Mouse (Mus musculus): ENCODE results near the gene Ano4. TPM values are rescaled to one million over a fixed set of nuclear protein-coding genes. Genes with fewer than 3 reads are reported as not detected.

Gene Ano4
- polyA plus RNA-seq, 1 experiment from 2014 or later = not detected

- peaks cover 16% of the 10 kb centered on the region for H3K27me3 ChIP-seq
- in situ Hi-C loops (cut with MboI; ENCODE audit: low pct_unique_long_range_greater_than_20kb) = no loop called here
- ATAC-seq (no peak), DNase-seq (ENCODE audit: low read depth, low spot score) (no peak)
- CTCF ChIA-PET = no interaction called here
- TF ChIP-seq CTCF (IDR thresholded peaks at IDR 0.05) = no peak
- POLR2A ChIA-PET = no interaction called here
Observed at GRCm38 (mm10) chr10:89345196-89345533, 603 bp upstream of the Ano4 start.

GRCm38 (mm10) chr10:89344132-89344490, 451 bp downstream of the Ano4 start:
- DNase-seq (ENCODE audit: low read depth, low spot score) (no peak), ATAC-seq (no peak)
- in situ Hi-C loops (cut with MboI; ENCODE audit: low pct_unique_long_range_greater_than_20kb) = no loop called here
- ChIA-PET CTCF (no interaction called here), POLR2A (no interaction called here)
- TF ChIP-seq CTCF (IDR thresholded peaks at IDR 0.05) = no peak
- peaks cover 12% of the 10 kb centered on the region for H3K27me3 ChIP-seq

GRCm38 (mm10) chr10:89343716-89344115, 846 bp downstream of the Ano4 start:
- no peak for TF ChIP-seq CTCF (IDR thresholded peaks at IDR 0.05)
- POLR2A ChIA-PET = interaction anchor here (0.6 kb wide), 1 partner anchor 9 kb away, joined by 3 read pairs; no protein-coding TSS in a partner anchor
- peaks cover 8% of the 10 kb centered on the region for H3K27me3 ChIP-seq
- in situ Hi-C loops (cut with MboI; ENCODE audit: low pct_unique_long_range_greater_than_20kb) = no loop called here
- DNase-seq (ENCODE audit: low read depth, low spot score) = no peak
- CTCF ChIA-PET = no interaction called here
- no peak for ATAC-seq

- no peak for ATAC-seq
- no peak for DNase-seq (ENCODE audit: low read depth, low spot score)
- in situ Hi-C loops (cut with MboI; ENCODE audit: low pct_unique_long_range_greater_than_20kb) = no loop called here
- ChIA-PET POLR2A (no interaction called here), CTCF (no interaction called here)
- TF ChIP-seq CTCF (IDR thresholded peaks at IDR 0.05) = no peak
- H3K27me3 ChIP-seq = no peaks in the 10 kb centered on the region
Observed at GRCm38 (mm10) chr10:89330261-89330660, 14.3 kb downstream of the Ano4 start.

GRCm38 (mm10) chr10:89329806-89330205, 14.8 kb downstream of the Ano4 start:
- CTCF ChIA-PET = interaction anchor here (1.1 kb wide), 1 partner anchor 10 kb away, joined by 3 read pairs; no protein-coding TSS in a partner anchor
- in situ Hi-C loops (cut with MboI; ENCODE audit: low pct_unique_long_range_greater_than_20kb) = loop anchor here (5.0 kb wide), 1 partner anchor 302 kb away; no protein-coding TSS in a partner anchor
- H3K27me3 ChIP-seq = no peaks in the 10 kb centered on the region
- no peak for ATAC-seq
- DNase-seq (ENCODE audit: low read depth, low spot score) = no peak
- POLR2A ChIA-PET = no interaction called here
- TF ChIP-seq CTCF (IDR thresholded peaks at IDR 0.05) = no peak

GRCm38 (mm10) chr10:89328876-89329275, 15.7 kb downstream of the Ano4 start:
- no peak for TF ChIP-seq CTCF (IDR thresholded peaks at IDR 0.05)
- ATAC-seq (no peak), DNase-seq (ENCODE audit: low read depth, low spot score) (no peak)
- POLR2A ChIA-PET = no interaction called here
- CTCF ChIA-PET = interaction anchor here (1.1 kb wide), 1 partner anchor 11 kb away, joined by 3 read pairs; no protein-coding TSS in a partner anchor
- in situ Hi-C loops (cut with MboI; ENCODE audit: low pct_unique_long_range_greater_than_20kb) = loop anchor here (5.0 kb wide), 1 partner anchor 303 kb away; no protein-coding TSS in a partner anchor
- H3K27me3 ChIP-seq = no peaks in the 10 kb centered on the region

GRCm38 (mm10) chr10:89327004-89327511, 17.5 kb downstream of the Ano4 start:
- ChIA-PET CTCF (interaction anchor here (0.8 to 2.0 kb wide), 5 partner anchors 9 to 56 kb away, joined by 3 to 6 read pairs (median 4); no protein-coding TSS in a partner anchor), POLR2A (no interaction called here)
- no peaks in the 10 kb centered on the region for H3K27me3 ChIP-seq
- in situ Hi-C loops (cut with MboI; ENCODE audit: low pct_unique_long_range_greater_than_20kb) = loop anchor here (5.0 kb wide), 1 partner anchor 305 kb away; no protein-coding TSS in a partner anchor
- peak; percentile 86 for ATAC-seq
- DNase-seq (ENCODE audit: low read depth, low spot score) = peak; percentile 9
- TF ChIP-seq CTCF (IDR thresholded peaks at IDR 0.05) = peak; percentile 91

GRCm38 (mm10) chr10:89326383-89326782, 18.2 kb downstream of the Ano4 start:
- ChIA-PET CTCF (interaction anchor here (1.3 to 2.0 kb wide), 2 partner anchors 35 to 57 kb away, joined by 3 to 5 read pairs; no protein-coding TSS in a partner anchor), POLR2A (no interaction called here)
- ATAC-seq (no peak), DNase-seq (ENCODE audit: low read depth, low spot score) (no peak)
- no peak for TF ChIP-seq CTCF (IDR thresholded peaks at IDR 0.05)
- in situ Hi-C loops (cut with MboI; ENCODE audit: low pct_unique_long_range_greater_than_20kb) = loop anchor here (5.0 kb wide), 1 partner anchor 306 kb away; no protein-coding TSS in a partner anchor
- H3K27me3 ChIP-seq = no peaks in the 10 kb centered on the region

- POLR2A ChIA-PET = no interaction called here
- ATAC-seq = no peak
- in situ Hi-C loops (cut with MboI; ENCODE audit: low pct_unique_long_range_greater_than_20kb) = no loop called here
- H3K27me3 ChIP-seq = no peaks in the 10 kb centered on the region
- DNase-seq (ENCODE audit: low read depth, low spot score) = no peak
- CTCF ChIA-PET = interaction anchor here (0.8 kb wide), 1 partner anchor 447 kb away, joined by 3 read pairs; no protein-coding TSS in a partner anchor
- TF ChIP-seq CTCF (IDR thresholded peaks at IDR 0.05) = no peak
Observed at GRCm38 (mm10) chr10:89307566-89307965, 37.0 kb downstream of the Ano4 start.

- POLR2A ChIA-PET = no interaction called here
- ATAC-seq (no peak), DNase-seq (ENCODE audit: low read depth, low spot score) (no peak)
- no peak for TF ChIP-seq CTCF (IDR thresholded peaks at IDR 0.05)
- in situ Hi-C loops (cut with MboI; ENCODE audit: low pct_unique_long_range_greater_than_20kb) = no loop called here
- H3K27me3 ChIP-seq = no peaks in the 10 kb centered on the region
- CTCF ChIA-PET = no interaction called here
Observed at GRCm38 (mm10) chr10:89300346-89300745, 44.2 kb downstream of the Ano4 start.

- POLR2A ChIA-PET = no interaction called here
- H3K27me3 ChIP-seq = peaks cover 6% of the 10 kb centered on the region
- in situ Hi-C loops (cut with MboI; ENCODE audit: low pct_unique_long_range_greater_than_20kb) = no loop called here
- ATAC-seq = no peak
- no peak for TF ChIP-seq CTCF (IDR thresholded peaks at IDR 0.05)
- CTCF ChIA-PET = no interaction called here
- DNase-seq (ENCODE audit: low read depth, low spot score) = no peak
Observed at GRCm38 (mm10) chr10:89292784-89293183, 51.8 kb downstream of the Ano4 start.

GRCm38 (mm10) chr10:89290698-89291097, 53.9 kb downstream of the Ano4 start:
- in situ Hi-C loops (cut with MboI; ENCODE audit: low pct_unique_long_range_greater_than_20kb) = no loop called here
- ChIA-PET CTCF (interaction anchor here (1.0 to 1.8 kb wide), 4 partner anchors 9 to 66 kb away, joined by 3 to 5 read pairs (median 4); no protein-coding TSS in a partner anchor), POLR2A (no interaction called here)
- no peak for TF ChIP-seq CTCF (IDR thresholded peaks at IDR 0.05)
- ATAC-seq (no peak), DNase-seq (ENCODE audit: low read depth, low spot score) (no peak)
- H3K27me3 ChIP-seq = peaks cover 6% of the 10 kb centered on the region
